Mouse (Mus musculus): ENCODE results near the gene Gpat2. TPM values are rescaled to one million over a fixed set of nuclear protein-coding genes. Genes with fewer than 3 reads are reported as not detected.
A peak's percentile ranks its signal among the peaks of the same experiment; 100 is the strongest.

Gene Gpat2
- polyA plus RNA-seq, 1 experiment from 2014 or later: 0.30 TPM

DNA sequence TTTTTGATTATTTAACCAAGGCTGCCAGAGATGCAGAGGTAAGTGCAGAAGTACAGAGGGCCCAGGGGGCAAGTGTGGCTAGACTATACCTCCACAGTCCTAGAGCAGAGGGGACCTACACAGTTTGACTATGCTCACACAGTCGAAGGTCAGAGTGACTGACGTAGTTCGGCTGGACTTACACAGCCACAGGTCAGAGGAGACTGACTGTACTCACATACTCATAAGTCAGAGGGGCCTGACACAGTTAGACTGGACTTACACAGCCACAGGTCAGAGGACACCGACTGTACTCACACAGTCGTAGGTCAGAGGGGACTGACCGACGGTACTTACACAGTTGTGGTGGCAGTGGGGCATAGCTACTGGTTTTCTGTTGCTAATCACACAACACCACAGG, 26.3 kb upstream of the Gpat2 start:
- no peaks in the 10 kb centered on the region for H3K4me1 ChIP-seq
- H3K27ac ChIP-seq: no peak overlapping the region
- H3K4me2 ChIP-seq: no peak overlapping the region
- no peaks in the 10 kb centered on the region for H3K27me3 ChIP-seq (replicated peaks)
- H3K36me3 ChIP-seq: no peaks in the 10 kb centered on the region
- no peak for ATAC-seq (ENCODE audit: insufficient read depth, low FRiP score, low read depth)
- no peaks in the 10 kb centered on the region for H3K9me3 ChIP-seq
- no peak overlapping the region for H3K4me3 ChIP-seq (replicated peaks)
- 79% methylated on average over 7 of the region's 7 CpGs for WGBS
- H3K9ac ChIP-seq: no peak overlapping the region

DNA sequence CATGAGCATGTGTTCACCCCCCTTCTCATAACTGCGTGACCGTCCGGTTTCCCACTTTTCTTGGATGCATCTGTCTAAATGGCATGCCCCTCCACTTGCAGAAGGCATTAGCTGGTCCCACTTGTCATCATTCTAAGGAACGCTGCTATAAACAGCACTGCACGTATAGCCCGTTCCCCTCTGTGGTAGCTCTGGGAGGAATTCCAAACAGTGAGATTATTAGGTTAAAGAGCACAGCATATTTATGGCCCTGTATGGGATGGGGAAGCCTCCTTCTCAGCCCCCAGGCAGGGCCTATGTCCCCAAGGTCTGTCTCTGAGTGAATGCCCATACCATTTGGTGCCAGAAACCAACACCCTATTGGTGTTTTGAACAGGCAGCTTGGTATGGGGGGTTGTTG, 13.9 kb upstream of the Gpat2 start:
- H3K9me3 ChIP-seq: no peaks in the 10 kb centered on the region
- no peak overlapping the region for H3K4me2 ChIP-seq
- no peak overlapping the region for H3K9ac ChIP-seq
- 0 out of 2 replicates have a peak, but pooled peaks have one; percentile 11 for ATAC-seq (ENCODE audit: insufficient read depth, low FRiP score, low read depth)
- no peaks in the 10 kb centered on the region for H3K4me1 ChIP-seq
- no peak overlapping the region for H3K4me3 ChIP-seq (replicated peaks)
- 56% methylated on average over 6 of the region's 6 CpGs for WGBS
- H3K36me3 ChIP-seq: no peaks in the 10 kb centered on the region
- no peak overlapping the region for H3K27ac ChIP-seq
- H3K27me3 ChIP-seq (replicated peaks): no peaks in the 10 kb centered on the region

DNA sequence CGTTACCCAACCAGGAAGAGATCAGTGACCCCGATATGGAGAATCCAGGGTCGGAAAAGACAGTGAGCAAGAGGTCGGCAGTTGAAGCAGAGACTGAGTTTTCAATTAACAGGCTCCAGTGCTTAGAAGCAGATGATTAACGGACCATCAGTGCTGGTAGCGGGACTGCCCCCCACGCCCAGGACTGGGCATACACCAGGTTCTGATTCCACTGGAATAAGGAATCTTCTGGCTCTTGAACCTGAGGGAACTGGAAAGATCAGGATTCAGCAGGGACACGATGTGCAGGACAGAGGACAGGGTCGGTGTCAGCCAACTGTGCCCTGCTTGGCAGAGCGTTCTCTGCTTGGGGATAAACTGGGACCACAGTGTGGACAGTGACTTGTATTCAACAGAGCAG, 9.2 kb upstream of the Gpat2 start:
- H3K4me3 ChIP-seq (replicated peaks): no peak overlapping the region
- no peak for ATAC-seq (ENCODE audit: insufficient read depth, low FRiP score, low read depth)
- H3K27ac ChIP-seq: no peak overlapping the region
- 57% methylated on average over 10 of the region's 10 CpGs for WGBS
- H3K36me3 ChIP-seq: no peaks in the 10 kb centered on the region
- no peak overlapping the region for H3K4me2 ChIP-seq
- H3K27me3 ChIP-seq (replicated peaks): no peaks in the 10 kb centered on the region
- no peak overlapping the region for H3K9ac ChIP-seq
- no peaks in the 10 kb centered on the region for H3K4me1 ChIP-seq
- no peaks in the 10 kb centered on the region for H3K9me3 ChIP-seq

DNA sequence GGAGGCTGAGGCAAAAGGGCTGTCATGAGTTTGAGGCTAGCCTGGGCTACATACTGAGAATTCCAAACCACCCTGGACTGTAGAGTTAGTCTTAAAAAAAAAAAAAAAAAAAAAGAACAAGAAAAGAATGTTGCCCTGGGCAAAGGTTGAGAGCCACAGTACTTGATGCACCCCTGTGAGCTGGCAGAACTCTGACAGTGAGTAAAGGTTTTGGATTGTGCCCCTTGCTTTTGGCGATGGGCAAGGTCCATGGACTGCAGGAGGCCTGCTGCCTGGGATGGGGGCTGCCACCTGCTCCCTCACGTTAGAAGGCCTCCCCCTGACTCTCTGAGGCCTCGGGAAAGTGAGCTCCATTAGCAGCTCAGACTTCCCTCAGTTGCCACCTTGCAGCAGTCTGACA, 8.3 kb upstream of the Gpat2 start:
- no peaks in the 10 kb centered on the region for H3K9me3 ChIP-seq
- ATAC-seq (ENCODE audit: insufficient read depth, low FRiP score, low read depth): no peak
- no peak overlapping the region for H3K9ac ChIP-seq
- H3K4me1 ChIP-seq: no peaks in the 10 kb centered on the region
- no peak overlapping the region for H3K4me2 ChIP-seq
- no peaks in the 10 kb centered on the region for H3K36me3 ChIP-seq
- H3K27me3 ChIP-seq (replicated peaks): no peaks in the 10 kb centered on the region
- no peak overlapping the region for H3K4me3 ChIP-seq (replicated peaks)
- no peak overlapping the region for H3K27ac ChIP-seq
- WGBS: 52% methylated on average over 3 of the region's 3 CpGs

DNA sequence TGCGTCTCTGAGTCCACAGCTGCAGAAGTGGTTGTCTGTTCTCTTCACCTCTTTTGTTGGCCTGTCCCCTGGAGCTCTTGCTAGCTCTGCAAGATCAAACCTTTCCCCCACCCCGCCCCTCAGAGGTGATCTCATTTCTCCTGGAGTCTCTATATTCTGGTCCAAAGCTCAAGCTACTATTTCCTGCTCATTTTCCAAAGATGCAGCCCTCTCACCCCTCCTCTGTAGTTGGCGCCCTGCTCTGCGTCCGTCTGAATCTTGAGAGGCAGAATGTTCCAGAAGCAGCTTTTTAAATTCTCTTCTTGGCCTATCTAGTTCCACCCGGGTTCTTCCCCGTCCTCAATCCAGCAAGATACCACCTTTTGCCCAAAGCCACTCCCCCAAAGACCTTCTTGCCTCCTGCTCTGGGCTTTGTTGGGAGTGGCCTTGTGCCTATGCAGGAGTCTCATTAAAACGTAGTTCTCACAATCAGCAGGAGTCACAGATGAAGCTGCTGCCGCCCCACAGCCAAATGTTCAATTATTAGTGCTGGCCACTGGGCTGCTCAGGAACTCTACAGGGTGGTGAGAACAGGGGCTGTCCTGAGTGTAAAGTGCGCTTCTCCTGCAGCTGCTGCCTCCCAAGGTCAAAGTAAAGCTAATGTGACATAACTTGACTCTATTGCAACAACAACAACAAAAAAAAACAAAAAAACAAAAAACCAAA, 6.6 kb upstream of the Gpat2 start:
- Histone ChIP-seq H3K36me3 (no peaks in the 10 kb centered on the region), H3K4me2 (no peak overlapping the region), H3K27me3 (replicated peaks) (no peaks in the 10 kb centered on the region), H3K27ac (no peak overlapping the region), H3K9ac (no peak overlapping the region), H3K4me1 (no peaks in the 10 kb centered on the region), H3K9me3 (no peaks in the 10 kb centered on the region), H3K4me3 (replicated peaks) (no peak overlapping the region)
- 57% methylated on average over 10 of the region's 10 CpGs for WGBS
- ATAC-seq (ENCODE audit: insufficient read depth, low FRiP score, low read depth): no peak

DNA sequence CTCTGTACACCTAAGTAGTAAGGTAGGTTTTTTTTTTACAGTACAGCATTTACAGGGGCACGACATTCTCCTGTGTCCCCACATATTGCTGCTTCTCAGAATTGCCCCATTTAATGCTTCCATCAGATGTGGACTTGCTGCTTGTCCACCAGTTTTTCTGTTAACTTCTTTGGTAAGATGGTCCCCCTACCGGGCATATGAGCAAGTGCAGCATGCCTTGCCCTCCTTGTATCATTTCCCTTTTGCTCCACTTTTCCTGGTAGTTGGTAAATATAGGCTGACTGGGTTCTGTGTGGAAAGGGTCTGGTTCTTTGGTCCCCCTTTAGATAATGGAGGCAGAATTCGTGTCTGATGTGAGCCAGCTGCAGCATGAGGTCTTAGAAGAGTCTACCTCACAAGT, 5.2 kb downstream of the Gpat2 start:
- no peak overlapping the region for H3K4me3 ChIP-seq (replicated peaks)
- H3K27me3 ChIP-seq (replicated peaks): no peaks in the 10 kb centered on the region; the same call in 1 of the 2 replicates
- ATAC-seq (ENCODE audit: insufficient read depth, low FRiP score, low read depth): no peak
- H3K4me2 ChIP-seq: no peak overlapping the region
- H3K36me3 ChIP-seq: no peaks in the 10 kb centered on the region
- H3K9ac ChIP-seq: no peak overlapping the region
- H3K9me3 ChIP-seq: no peaks in the 10 kb centered on the region
- H3K27ac ChIP-seq: no peak overlapping the region
- 16% methylated on average over 3 of the region's 3 CpGs for WGBS
- no peaks in the 10 kb centered on the region for H3K4me1 ChIP-seq

DNA sequence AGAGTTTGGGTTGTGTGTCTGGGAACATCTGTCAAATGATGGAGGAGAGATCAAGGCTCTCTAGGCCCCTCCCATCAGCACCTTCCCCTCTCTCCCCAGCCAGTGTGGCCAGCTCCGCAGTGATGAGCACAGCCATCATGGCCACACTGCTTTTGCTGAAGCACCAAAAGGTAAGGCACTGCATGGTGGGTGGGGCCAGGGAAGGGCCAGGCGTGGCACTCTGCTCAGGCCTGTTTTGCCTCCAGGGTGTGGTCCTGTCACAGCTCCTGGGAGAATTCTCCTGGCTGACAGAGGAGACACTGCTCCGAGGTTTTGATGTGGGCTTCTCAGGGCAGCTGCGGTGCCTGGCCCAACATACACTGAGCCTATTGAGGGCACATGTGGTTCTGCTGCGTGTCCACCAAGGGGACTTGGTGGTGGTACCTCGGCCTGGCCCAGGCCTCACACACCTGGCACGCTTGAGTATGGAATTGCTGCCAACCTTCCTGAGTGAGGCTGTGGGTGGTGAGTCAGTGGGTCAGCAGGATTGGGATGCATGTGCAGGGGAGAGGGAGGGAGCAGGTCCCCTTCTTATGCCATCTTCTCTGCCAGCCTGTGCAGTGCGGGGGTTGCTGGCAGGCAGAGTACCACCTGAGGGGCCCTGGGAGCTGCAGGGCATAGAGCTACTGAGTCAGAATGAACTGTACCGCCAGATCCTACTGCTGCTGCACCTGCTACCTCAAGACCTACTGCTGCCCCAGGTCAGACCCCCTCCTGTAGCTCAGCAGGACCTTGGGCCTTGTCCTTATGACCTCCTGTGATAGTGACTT, 8.7 kb downstream of the Gpat2 start:
- WGBS: 72% methylated on average over 9 of the region's 9 CpGs

DNA sequence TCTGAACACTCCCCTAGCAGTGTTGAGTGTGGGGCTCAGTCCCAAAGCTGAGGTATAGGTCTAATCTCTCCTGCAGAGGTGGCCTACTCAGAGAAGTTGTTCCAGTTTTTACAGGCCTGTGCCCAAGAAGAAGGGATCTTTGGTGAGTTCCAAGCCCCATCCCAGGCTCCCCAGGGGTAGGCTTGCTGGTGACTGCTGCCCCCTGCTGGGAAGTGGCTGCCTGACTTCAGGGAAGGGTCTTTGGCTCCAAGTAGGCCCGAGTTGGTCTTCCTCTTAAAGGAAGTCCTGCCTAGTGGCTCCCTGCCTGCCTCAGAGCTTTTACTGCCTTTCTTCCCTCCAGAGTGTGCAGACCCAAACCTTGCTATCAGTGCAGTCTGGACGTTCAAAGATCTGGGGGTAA, 10.1 kb downstream of the Gpat2 start:
- ATAC-seq (ENCODE audit: insufficient read depth, low FRiP score, low read depth): no peak
- WGBS: 30% methylated on average over 2 of the region's 2 CpGs
- no peak overlapping the region for H3K4me2 ChIP-seq

More for the DNA sequence above, 8.7 kb downstream of the Gpat2 start:
- no peak overlapping the region for H3K9ac ChIP-seq
- H3K4me2 ChIP-seq: no peak overlapping the region
- H3K27me3 ChIP-seq (replicated peaks): no peaks in the 10 kb centered on the region
- 0 out of 2 replicates have a peak, but pooled peaks cover 2% of the 10 kb centered on the region for H3K36me3 ChIP-seq
- H3K4me3 ChIP-seq (replicated peaks): no peak overlapping the region
- peak; percentile 50; the same call in 1 of the 2 replicates for ATAC-seq (ENCODE audit: insufficient read depth, low FRiP score, low read depth)
- no peaks in the 10 kb centered on the region for H3K4me1 ChIP-seq
- H3K9me3 ChIP-seq: no peaks in the 10 kb centered on the region
- no peak overlapping the region for H3K27ac ChIP-seq

DNA sequence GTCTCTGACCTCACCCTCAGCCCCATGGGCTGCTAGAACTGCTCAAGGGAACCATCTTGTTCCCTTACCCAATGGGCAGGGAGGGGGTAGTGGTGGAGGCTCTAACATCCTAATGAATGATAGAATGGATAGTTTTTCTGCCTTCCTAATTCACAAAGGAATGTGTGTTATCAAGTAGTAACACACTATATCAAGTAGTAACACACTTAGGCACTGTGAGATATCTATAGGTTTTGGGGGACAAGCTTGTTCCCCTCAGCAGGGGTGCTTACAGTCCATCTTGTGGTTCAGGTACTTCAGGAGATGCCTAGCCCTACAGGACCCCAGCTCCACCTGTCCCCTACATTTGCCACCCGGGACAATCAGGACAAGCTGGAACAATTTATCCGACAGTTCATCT, 10.6 kb downstream of the Gpat2 start:
- 85% methylated on average over 2 of the region's 2 CpGs for WGBS
- H3K27me3 ChIP-seq (replicated peaks): no peaks in the 10 kb centered on the region
- no peak overlapping the region for H3K9ac ChIP-seq
- H3K4me3 ChIP-seq (replicated peaks): no peak overlapping the region
- ATAC-seq (ENCODE audit: insufficient read depth, low FRiP score, low read depth): no peak
- no peak overlapping the region for H3K27ac ChIP-seq
- no peaks in the 10 kb centered on the region for H3K9me3 ChIP-seq
- H3K36me3 ChIP-seq: 0 out of 2 replicates have a peak, but pooled peaks cover 2% of the 10 kb centered on the region
- no peaks in the 10 kb centered on the region for H3K4me1 ChIP-seq
- no peak overlapping the region for H3K4me2 ChIP-seq

More for the DNA sequence above, 10.1 kb downstream of the Gpat2 start:
- Histone ChIP-seq H3K36me3 (0 out of 2 replicates have a peak, but pooled peaks cover 2% of the 10 kb centered on the region), H3K4me3 (replicated peaks) (no peak overlapping the region), H3K27ac (no peak overlapping the region), H3K9me3 (no peaks in the 10 kb centered on the region), H3K9ac (no peak overlapping the region), H3K27me3 (replicated peaks) (no peaks in the 10 kb centered on the region), H3K4me1 (no peaks in the 10 kb centered on the region)

DNA sequence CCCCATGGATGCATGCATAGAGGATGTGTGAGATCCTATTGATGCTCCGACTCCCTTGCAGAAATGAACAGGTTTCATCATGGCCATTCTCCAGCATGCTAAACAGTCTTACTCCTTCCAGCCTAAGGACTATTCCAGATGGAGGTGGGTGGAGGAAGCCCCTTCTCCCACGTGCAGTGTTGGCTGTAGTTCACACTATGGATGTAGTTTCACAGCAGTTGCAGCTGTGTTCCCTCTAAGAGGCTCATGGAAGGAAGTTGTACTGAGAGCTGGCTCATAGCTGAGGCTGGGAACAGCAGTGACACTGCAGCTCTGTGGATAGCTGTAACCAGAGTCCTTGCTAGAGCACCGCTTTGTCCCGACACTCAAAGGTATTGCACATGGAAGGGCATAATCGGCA, 12.7 kb downstream of the Gpat2 start:
- no peaks in the 10 kb centered on the region for H3K27me3 ChIP-seq (replicated peaks)
- WGBS: 87% methylated on average over 5 of the region's 5 CpGs
- no peak overlapping the region for H3K4me2 ChIP-seq
- H3K36me3 ChIP-seq: 0 out of 2 replicates have a peak, but pooled peaks cover 2% of the 10 kb centered on the region
- no peak overlapping the region for H3K4me3 ChIP-seq (replicated peaks)
- H3K9me3 ChIP-seq: no peaks in the 10 kb centered on the region
- no peak overlapping the region for H3K27ac ChIP-seq
- ATAC-seq (ENCODE audit: insufficient read depth, low FRiP score, low read depth): no peak
- no peak overlapping the region for H3K9ac ChIP-seq
- no peaks in the 10 kb centered on the region for H3K4me1 ChIP-seq

DNA sequence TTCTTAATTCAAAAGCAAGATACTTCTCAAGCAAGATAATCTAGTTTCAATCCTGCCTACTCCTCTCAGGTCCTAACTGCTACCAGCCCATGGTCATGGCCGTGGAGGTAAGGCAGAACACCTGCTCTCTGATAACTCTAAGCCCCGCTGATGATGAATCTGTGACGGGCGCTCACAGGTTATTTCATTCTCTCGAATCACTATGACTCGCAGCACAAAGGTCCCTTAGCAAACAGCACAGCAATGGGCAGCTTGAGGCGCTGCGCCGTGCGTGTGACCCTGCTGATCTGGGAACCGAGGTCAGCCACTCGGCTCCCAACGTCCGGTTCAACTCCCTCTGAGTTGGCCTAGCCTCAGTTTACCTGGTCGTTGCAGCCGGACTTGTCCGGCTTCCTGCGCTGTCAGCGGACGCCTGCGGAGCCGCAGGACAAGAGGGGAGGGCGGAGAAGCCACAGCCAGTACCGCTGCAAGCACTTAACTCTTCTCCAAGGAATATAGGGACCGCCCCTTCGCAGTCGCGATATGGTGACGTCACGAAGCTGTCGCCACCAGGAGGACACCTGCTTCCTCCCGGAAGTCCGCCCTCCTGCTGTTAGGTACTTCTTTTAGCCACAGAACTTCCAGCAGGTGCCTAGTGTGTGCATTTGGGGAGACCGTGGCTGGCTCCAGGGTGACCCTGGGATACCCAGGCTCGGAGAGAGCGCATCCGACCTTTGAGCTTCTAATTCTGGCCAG, 19.2 kb downstream of the Gpat2 start, which contains the start of gene Fahd2a:
Gene Fahd2a (minus strand): TSS at position 511 of the 735 bp plus-strand sequence.
- Histone ChIP-seq H3K27ac (peak within 1 kb of the TSS; percentile 44; the same call in 1 of the 2 replicates), H3K36me3 (no peaks in the 10 kb centered on the region)
- WGBS: 4% methylated on average over 36 of the region's 37 CpGs

More for the DNA sequence above, 19.2 kb downstream of the Gpat2 start, which contains the start of gene Fahd2a:
- no peaks in the 10 kb centered on the region for H3K27me3 ChIP-seq (replicated peaks)
- ATAC-seq (ENCODE audit: insufficient read depth, low FRiP score, low read depth): peak; percentile 91
- H3K4me1 ChIP-seq: peaks cover 11% of the 10 kb centered on the region; the same call in 1 of the 2 replicates
- peak within 1 kb of the TSS; percentile 83 for H3K4me2 ChIP-seq
- peak within 1 kb of the TSS; percentile 76 for H3K4me3 ChIP-seq (replicated peaks)
- no peaks in the 10 kb centered on the region for H3K9me3 ChIP-seq
- peak within 1 kb of the TSS; percentile 48 for H3K9ac ChIP-seq
